13 mouse cellular contexts compared by ENCODE assay signal in genomic region chr12:4016321-4016720, GRCm38 (mm10). TPM values are rescaled to one million over a fixed set of nuclear protein-coding genes. Genes with fewer than 3 reads are reported as not detected.
DNase-seq lines count a peak whose midpoint lies in the region; ATAC-seq lines count a peak whose summit lies in the region.
"Had no signal": no experiment of that assay in that cellular context is flagged by ENCODE, and none has a peak within 500 bp of the region (broad histone marks: within the 10 kb centered on the region; RNA-seq: fewer than 3 reads in every experiment).

No protein-coding gene starts in this region.

- H3K4me1 ChIP-seq in forebrain, embryonic 14.5 days (ENCODE audit: control insufficient read depth, insufficient read depth, low read length): no peaks in the 10 kb centered on the region
- H3K4me1 ChIP-seq in forebrain, embryonic 11.5 days (replicated peaks; ENCODE audit: control insufficient read depth, insufficient read depth, low read length): no peaks in the 10 kb centered on the region
- peaks cover 5% of the 10 kb centered on the region for H3K4me1 ChIP-seq in hindbrain, embryonic 15.5 days (replicated peaks)
- H3K4me1 ChIP-seq in hindbrain, embryonic 16.5 days (ENCODE audit: control insufficient read depth, insufficient read depth, low read depth, low read length): peaks cover 4% of the 10 kb centered on the region; the same call in 1 of the 2 replicates
- H3K4me1 ChIP-seq in heart, embryonic 11.5 days (ENCODE audit: control insufficient read depth, insufficient read depth, low read length): 0 out of 2 replicates have a peak, but pooled peaks cover 3% of the 10 kb centered on the region
- H3K4me1 ChIP-seq: liver, embryonic 12.5 days had no signal

- no peaks in the 10 kb centered on the region for H3K36me3 ChIP-seq in forebrain, embryonic 14.5 days (ENCODE audit: control insufficient read depth, insufficient read depth, low read length)
- H3K36me3 ChIP-seq in forebrain, embryonic 11.5 days (ENCODE audit: control insufficient read depth, insufficient read depth, low read length): no peaks in the 10 kb centered on the region
- H3K36me3 ChIP-seq in hindbrain, embryonic 15.5 days: no peaks in the 10 kb centered on the region
- H3K36me3 ChIP-seq in hindbrain, embryonic 16.5 days (ENCODE audit: control insufficient read depth, insufficient read depth, low read length): no peaks in the 10 kb centered on the region
- no peaks in the 10 kb centered on the region for H3K36me3 ChIP-seq in heart, embryonic 11.5 days (ENCODE audit: control insufficient read depth, insufficient read depth, low read length)
- H3K36me3 ChIP-seq: liver, embryonic 12.5 days had no signal

- H3K9me3 ChIP-seq in forebrain, embryonic 14.5 days (replicated peaks; ENCODE audit: control insufficient read depth, low read length): no peaks in the 10 kb centered on the region
- H3K9me3 ChIP-seq in forebrain, embryonic 11.5 days (ENCODE audit: control insufficient read depth, low read length): no peaks in the 10 kb centered on the region
- H3K9me3 ChIP-seq in hindbrain, embryonic 15.5 days: no peaks in the 10 kb centered on the region
- H3K9me3 ChIP-seq in hindbrain, embryonic 16.5 days (ENCODE audit: control insufficient read depth, low read length): no peaks in the 10 kb centered on the region
- no peaks in the 10 kb centered on the region for H3K9me3 ChIP-seq in heart, embryonic 11.5 days (replicated peaks; ENCODE audit: control insufficient read depth, low read length)
- H3K9me3 ChIP-seq: liver, embryonic 12.5 days had no signal

- 0 out of 2 replicates have a peak, but pooled peaks have one; percentile 32 for ATAC-seq in forebrain, embryonic 14.5 days
- ATAC-seq in forebrain, embryonic 11.5 days (replicated peaks; ENCODE audit: low FRiP score): no peak
- no peak for ATAC-seq in hindbrain, embryonic 15.5 days (ENCODE audit: low FRiP score, low read depth)
- no peak for ATAC-seq in hindbrain, embryonic 16.5 days
- no peak for ATAC-seq in heart, embryonic 11.5 days (replicated peaks; ENCODE audit: insufficient number of reproducible peaks, low FRiP score, low TSS enrichment)
- ATAC-seq: liver, embryonic 12.5 days had no signal

- DNase-seq in forebrain, embryonic 14.5 days (ENCODE audit: low spot score): no peak
- no peak for DNase-seq in forebrain, embryonic 11.5 days (ENCODE audit: low spot score)
- DNase-seq in brain, adult 2 months (ENCODE audit: low read depth, low spot score): peak; percentile 84
- DNase-seq in thymus, postnatal 0 days (ENCODE audit: low spot score): no peak
- no peak for DNase-seq in spleen, adult 18-20 months
- DNase-seq: adrenal gland, postnatal 14 days; B cell, adult 2 months; layer of hippocampus, adult 9-11 months; lung, postnatal 36 days had no signal

- 62% methylated on average over 7 of the region's 7 CpGs for WGBS in forebrain, embryonic 14.5 days
- 85% methylated on average over 7 of the region's 7 CpGs for WGBS in forebrain, embryonic 11.5 days
- WGBS in hindbrain, embryonic 15.5 days: 35% methylated on average over 7 of the region's 7 CpGs
- 44% methylated on average over 7 of the region's 7 CpGs for WGBS in hindbrain, embryonic 16.5 days
- 40% methylated on average over 7 of the region's 7 CpGs for WGBS in heart, embryonic 11.5 days (ENCODE audit: insufficient replicate concordance)

- H3K27ac ChIP-seq in forebrain, embryonic 14.5 days (ENCODE audit: low read depth, low read length): no peak overlapping the region
- no peak overlapping the region for H3K27ac ChIP-seq in forebrain, embryonic 11.5 days (ENCODE audit: low read depth, low read length)
- H3K27ac ChIP-seq in hindbrain, embryonic 15.5 days (replicated peaks): 0 out of 2 replicates have a peak overlapping the region, but pooled peaks have one; percentile 36
- H3K27ac ChIP-seq in hindbrain, embryonic 16.5 days (ENCODE audit: low read depth, low read length): no peak overlapping the region
- H3K27ac ChIP-seq in heart, embryonic 11.5 days (ENCODE audit: low read depth, low read length): 0 out of 2 replicates have a peak overlapping the region, but pooled peaks have one; percentile 15
- H3K27ac ChIP-seq: liver, embryonic 12.5 days had no signal

- H3K4me3 ChIP-seq in forebrain, embryonic 14.5 days (ENCODE audit: low read depth, low read length): no peak overlapping the region
- no peak overlapping the region for H3K4me3 ChIP-seq in forebrain, embryonic 11.5 days (ENCODE audit: low read depth, low read length)
- no peak overlapping the region for H3K4me3 ChIP-seq in hindbrain, embryonic 15.5 days
- no peak overlapping the region for H3K4me3 ChIP-seq in hindbrain, embryonic 16.5 days (ENCODE audit: low read length)
- H3K4me3 ChIP-seq in heart, embryonic 11.5 days (ENCODE audit: low read depth, low read length): no peak overlapping the region
- H3K4me3 ChIP-seq: liver, embryonic 12.5 days had no signal

- H3K27me3 ChIP-seq in forebrain, embryonic 14.5 days (replicated peaks; ENCODE audit: control insufficient read depth, insufficient read depth, low read length): no peaks in the 10 kb centered on the region
- H3K27me3 ChIP-seq in forebrain, embryonic 11.5 days (ENCODE audit: control insufficient read depth, insufficient read depth, low read length): no peaks in the 10 kb centered on the region
- H3K27me3 ChIP-seq in hindbrain, embryonic 15.5 days: no peaks in the 10 kb centered on the region
- no peaks in the 10 kb centered on the region for H3K27me3 ChIP-seq in hindbrain, embryonic 16.5 days (replicated peaks; ENCODE audit: control insufficient read depth, insufficient read depth, low read length)
- H3K27me3 ChIP-seq in heart, embryonic 11.5 days (ENCODE audit: control insufficient read depth, insufficient read depth, low read length): no peaks in the 10 kb centered on the region
- H3K27me3 ChIP-seq: liver, embryonic 12.5 days had no signal

- no peak overlapping the region for H3K4me2 ChIP-seq in forebrain, embryonic 14.5 days (ENCODE audit: low read length)
- no peak overlapping the region for H3K4me2 ChIP-seq in forebrain, embryonic 11.5 days (ENCODE audit: low read depth, low read length, severe bottlenecking)
- H3K4me2 ChIP-seq in hindbrain, embryonic 15.5 days: no peak overlapping the region
- no peak overlapping the region for H3K4me2 ChIP-seq in hindbrain, embryonic 16.5 days (ENCODE audit: low read length)
- no peak overlapping the region for H3K4me2 ChIP-seq in heart, embryonic 11.5 days
- H3K4me2 ChIP-seq: liver, embryonic 12.5 days had no signal

- H3K9ac ChIP-seq in forebrain, embryonic 14.5 days (ENCODE audit: low read length): no peak overlapping the region
- H3K9ac ChIP-seq in forebrain, embryonic 11.5 days (ENCODE audit: low read length): no peak overlapping the region
- H3K9ac ChIP-seq in hindbrain, embryonic 15.5 days: no peak overlapping the region
- H3K9ac ChIP-seq in hindbrain, embryonic 16.5 days (ENCODE audit: low read depth, low read length): no peak overlapping the region
- no peak overlapping the region for H3K9ac ChIP-seq in heart, embryonic 11.5 days (ENCODE audit: low read depth, low read length)
- H3K9ac ChIP-seq: liver, embryonic 12.5 days had no signal

RNA-seq across cellular contexts. Expression of gene Efr3b, which starts 22.4 kb away (rescaled TPM):
- polyA plus RNA-seq in forebrain, embryonic 14.5 days (2014; fragmentation: Nextera tagmentation; extraction: Ambion mirVana): 16.9 and 20.6 TPM in 2 replicates
- 13.7 and 14.4 TPM in 2 replicates for polyA plus RNA-seq in forebrain, embryonic 11.5 days (2014; fragmentation: Nextera tagmentation; extraction: Ambion mirVana)
- 38.6 and 42.1 TPM in 2 replicates for polyA plus RNA-seq in hindbrain, embryonic 15.5 days (2015; fragmentation: Nextera tagmentation; extraction: Ambion mirVana)
- polyA plus RNA-seq in hindbrain, embryonic 16.5 days (2015; fragmentation: Nextera tagmentation; extraction: Ambion mirVana): 34.2 and 39.0 TPM in 2 replicates
- 6.4 and 10.5 TPM in 2 replicates for polyA plus RNA-seq in heart, embryonic 11.5 days (2014; fragmentation: Nextera tagmentation; extraction: Ambion mirVana)
- 0.65 and 0.77 TPM in 2 replicates for polyA plus RNA-seq in thymus, postnatal 0 days (2015; fragmentation: Nextera tagmentation; extraction: Ambion mirVana)

Comparison
In these comparisons a context has a peak if more than half of its experiments do, and no peak if none do; other contexts are left out.
1. H3K27ac ChIP-seq: peak in hindbrain, embryonic 15.5 days (single experiment) and heart, embryonic 11.5 days (single experiment); none in forebrain, embryonic 14.5 days (single experiment), forebrain, embryonic 11.5 days (single experiment) and hindbrain, embryonic 16.5 days (single experiment).